Mouse (Mus musculus) R1 (cell line): Measurements from ENCODE around the gene Gm19345.

Experiments used
- DNase-seq: peaks from one replicate; pipeline ENCODE4 v3.0.0-alpha.2; 2018; ENCODE audit warnings: low read depth, low spot score

The Gm19345 gene

DNA sequence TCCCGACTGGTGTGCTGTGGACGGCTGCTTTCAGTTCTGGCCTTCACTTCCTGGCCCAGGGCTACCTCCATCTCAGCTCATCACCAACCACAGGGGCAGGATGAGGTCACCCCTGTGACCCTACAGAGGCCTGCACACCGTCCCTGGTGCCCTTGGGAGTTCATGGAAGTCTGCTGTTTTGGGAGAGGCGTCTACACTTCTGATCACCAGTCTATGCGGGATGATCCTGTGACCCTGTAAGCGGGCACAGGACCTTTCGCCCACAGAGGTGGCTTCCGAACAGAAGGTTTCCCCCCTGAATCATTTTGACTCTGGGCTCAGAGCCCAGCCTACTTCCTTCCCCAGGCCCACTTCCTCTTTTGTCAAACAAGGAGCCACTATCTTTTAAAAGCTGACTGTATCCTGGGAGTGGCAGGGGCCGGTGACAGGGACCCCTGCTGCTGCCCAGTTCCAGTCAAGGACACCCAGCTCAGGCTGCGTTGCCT lies 19.4 kb downstream of the Gm19345 start:
- peak; percentile 66 for DNase-seq

DNA sequence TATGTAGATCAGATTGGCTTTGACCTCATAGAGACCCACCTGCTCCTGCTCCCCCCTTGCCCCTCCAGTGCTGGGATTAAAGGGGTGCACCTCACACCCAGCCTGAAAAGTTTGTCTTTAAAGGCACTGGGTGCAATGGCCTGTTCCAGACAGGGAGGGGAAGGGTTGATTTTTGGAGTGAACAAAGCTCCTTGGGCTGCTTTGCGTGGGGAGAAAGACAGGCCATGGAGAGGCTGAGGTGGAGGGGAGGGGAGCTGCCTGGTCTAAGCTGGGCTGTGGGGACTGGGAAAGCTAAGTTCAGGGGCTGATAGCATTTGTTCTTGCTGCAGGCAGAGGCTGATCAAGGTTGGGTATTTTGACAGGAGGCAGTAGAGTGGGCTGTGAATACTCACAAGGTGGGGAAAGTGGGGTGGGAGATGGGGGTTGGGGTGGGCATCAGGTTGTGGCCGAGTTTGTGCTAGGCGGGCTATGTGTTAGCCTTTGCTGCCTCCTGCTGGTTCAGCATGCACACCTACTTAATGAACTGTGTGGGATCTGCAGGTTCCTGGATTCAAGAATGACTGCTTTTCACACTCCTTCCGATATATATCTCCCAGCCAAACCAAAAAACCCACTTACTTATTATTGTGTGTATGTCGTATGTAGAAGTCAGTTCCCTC lies 20.3 kb downstream of the Gm19345 start:
- DNase-seq: peak; percentile 76

DNA sequence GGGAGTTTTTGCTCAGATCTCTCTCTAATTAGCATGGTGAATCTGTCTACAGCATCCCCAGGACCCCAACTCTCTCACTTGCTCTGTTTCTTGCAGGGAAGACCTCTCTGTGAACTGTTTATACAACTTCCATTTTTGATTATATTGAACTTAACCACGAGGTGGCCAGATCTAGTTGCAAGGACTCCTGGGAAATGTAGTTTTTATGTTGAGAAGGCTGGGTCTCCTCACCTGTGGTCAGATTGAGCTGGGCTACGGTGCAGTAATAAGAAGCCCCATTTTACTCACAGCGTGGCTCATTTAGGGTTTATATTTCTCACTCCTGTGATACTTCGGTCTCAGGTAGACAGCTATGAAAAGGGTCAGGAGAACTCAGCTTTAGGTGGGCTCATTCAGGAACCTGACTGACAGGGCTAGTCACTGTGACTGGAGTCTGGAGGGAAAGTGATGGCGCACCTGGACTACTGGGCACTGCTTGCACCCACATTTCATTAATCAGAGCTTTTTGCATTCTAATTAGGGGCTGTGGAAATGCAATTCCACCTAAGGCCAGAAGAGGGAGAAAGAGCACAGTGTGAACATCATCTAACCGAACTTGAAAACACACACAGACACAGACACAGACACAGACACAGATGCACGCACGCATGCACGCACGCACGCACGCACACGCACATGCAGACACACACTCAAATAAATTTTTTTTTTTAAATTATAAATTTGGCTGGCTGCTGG lies 24.3 kb downstream of the Gm19345 start:
- peak; percentile 83 for DNase-seq

DNA sequence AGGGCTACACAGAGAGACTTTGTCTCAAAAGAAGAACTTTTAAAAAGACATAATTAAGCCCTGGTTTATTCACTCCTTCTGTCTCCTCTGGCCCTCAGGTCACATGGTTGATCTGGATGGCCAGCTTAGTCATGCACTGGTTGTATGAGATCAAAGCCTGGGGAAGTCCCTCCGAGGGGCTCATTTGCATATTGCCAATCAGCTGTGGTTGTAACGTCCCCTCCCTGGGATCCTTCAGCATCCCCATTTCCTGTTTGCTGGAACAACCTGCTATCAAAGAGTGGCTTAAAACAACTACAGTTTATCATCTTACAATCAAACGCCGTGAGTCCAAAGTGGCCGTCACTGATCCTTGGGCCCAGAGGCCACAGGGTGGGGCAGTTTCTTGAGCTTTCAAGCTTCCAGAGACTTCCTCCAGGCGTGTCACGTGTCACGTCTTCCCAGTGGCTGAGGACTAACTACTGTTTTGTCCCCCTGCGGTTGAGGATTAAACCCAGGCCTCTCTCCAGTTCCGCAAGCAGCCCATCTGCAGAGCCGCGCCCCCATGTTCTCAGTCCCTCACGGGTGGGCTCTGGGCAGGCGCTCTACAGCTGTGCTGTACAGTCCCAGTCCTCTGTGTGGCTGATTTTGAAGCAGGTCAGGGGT lies 25.1 kb downstream of the Gm19345 start:
- peak; percentile 75 for DNase-seq

DNA sequence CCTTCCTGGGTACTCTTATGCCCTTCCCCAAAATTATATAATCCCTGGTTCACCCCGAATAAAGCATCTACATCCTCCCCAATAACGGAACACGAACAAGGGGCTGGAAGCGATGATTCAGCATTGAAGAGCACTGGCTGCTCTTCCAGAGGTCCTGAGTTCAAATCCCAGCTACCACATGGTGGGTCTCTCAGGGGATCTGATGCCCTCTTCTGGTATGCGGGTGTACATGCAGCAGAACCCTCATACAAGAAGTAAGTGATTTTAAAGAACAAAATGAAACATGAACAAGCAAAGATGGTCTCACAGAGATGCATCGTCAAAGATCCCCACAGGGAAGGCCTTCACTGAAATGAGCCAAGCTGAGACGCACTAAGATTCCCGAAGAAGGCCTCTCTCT lies 29.0 kb downstream of the Gm19345 start:
- DNase-seq: no peak

DNA sequence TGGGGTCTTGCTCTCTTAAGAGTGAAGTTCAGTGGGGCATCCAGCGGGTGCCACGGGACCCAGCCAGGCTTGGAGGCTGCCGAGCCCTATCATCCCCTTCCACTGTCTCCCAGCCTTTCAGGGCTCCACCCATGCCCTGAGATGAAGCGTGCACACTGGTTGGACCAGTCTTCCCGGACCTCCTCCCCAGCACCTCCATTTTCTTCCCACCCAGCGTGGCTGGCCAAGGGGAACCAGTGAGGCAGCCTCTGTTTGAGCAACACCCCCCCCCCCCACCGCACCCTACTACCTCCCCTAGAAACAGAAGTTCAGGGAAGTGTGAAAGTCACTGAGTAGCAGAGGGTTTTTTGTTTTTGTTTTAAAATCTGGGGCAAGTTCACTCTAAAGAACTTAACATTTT lies 36.0 kb downstream of the Gm19345 start, which contains the start of gene Ceacam19:
Gene Ceacam19 (minus strand): TSS at position 117 of the 400 bp plus-strand sequence.
- peak; percentile 38 for DNase-seq

DNA sequence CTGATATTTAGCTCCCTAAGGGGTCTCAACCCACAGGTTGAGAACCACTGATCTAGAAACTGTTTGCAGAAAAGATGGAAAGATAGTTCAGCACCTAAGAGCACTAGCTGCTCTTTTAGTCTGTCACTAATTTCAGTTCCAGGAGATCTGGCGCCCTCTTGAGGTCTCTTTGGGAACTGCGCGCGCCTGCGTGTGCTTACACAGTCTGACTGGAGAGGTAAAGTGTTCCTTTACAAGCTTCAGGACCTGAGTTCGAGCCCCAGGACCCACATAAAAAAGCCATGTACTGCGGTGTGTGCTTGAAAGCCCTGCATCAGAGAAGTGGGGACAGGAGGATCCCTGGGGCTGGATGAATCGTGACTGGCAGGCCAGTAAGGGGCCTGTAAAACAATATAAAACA lies 38.1 kb downstream of the Gm19345 start:
- DNase-seq: peak; percentile 50
